Mouse (Mus musculus) c-Kit-positive CD71-positive TER-119-negative erythroid progenitor cells, embryonic 14.5 days (primary cell): ENCODE measurements around the gene Hist1h3a.

Experiments used
- DNase-seq: peaks from one replicate; pipeline ENCODE4 v3.0.0-alpha.2; 2013; ENCODE audit warnings: low read depth

Hist1h3a gene

GRCm38 (mm10) chr13:23759251-23759771 lies 2.9 kb downstream of the Hist1h3a start:
- DNase-seq = no peak

DNA sequence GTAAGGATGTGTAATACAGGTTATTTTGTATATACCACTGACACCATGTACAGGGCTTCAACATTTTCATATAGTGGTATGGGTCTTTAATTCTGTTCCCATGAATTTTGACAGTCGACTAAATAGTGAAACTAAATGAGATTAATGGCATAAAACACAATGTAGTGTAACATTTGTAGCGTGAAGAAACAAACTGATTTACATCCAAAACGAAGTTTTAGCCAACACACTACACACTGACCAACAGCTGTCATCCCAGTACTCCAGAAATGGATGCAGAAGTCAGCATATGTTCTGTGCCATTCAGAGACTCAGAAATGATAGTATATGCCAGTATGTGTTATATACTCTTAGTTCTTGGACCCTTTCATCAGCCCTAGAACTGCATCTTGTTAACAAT lies 4.3 kb downstream of the Hist1h3a start:
- no peak for DNase-seq

DNA sequence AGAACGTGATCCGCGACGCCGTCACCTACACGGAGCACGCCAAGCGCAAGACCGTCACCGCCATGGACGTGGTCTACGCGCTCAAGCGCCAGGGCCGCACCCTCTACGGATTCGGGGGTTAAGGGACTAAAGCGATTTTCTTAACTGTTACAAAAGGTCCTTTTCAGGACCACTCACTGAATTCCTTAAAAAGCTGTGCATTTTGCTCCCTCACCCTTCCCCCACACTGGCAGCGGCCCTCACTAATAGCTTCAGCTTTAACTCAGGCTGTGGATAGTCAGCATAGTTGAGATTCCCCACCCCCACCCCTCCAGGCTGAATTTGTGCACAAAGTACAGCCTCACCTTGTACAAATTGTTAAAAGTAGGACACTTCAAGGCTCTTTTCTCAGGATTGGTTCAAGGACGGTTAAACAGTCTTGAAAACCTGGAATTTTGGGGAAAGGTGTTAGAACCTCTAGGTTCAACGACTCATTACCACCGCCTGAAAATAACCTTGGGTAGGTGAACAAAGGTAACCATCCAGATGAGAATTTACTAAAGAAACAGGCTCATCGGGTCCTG lies 4.9 kb downstream of the Hist1h3a start:
- DNase-seq = no peak

DNA sequence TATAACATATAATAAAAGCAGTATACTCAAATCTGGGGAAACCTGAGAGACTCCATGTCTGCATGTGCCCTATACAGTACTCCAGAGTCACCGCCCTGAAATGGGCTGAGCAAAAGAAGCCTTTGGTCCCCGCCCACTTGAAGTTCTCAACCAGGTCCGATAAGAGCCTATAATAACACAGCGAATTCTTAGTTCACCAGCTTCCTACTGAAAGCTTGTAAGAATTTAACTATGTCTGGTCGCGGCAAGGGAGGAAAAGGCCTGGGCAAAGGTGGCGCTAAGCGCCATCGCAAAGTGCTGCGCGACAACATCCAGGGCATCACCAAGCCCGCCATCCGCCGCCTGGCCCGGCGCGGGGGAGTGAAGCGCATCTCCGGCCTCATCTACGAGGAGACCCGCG lies 5.4 kb downstream of the Hist1h3a start, which contains the start of gene Hist1h4b:
TSS of gene Hist1h4b (plus strand) at position 224 of the 400 bp plus-strand sequence.
- peak; percentile 95 for DNase-seq

DNA sequence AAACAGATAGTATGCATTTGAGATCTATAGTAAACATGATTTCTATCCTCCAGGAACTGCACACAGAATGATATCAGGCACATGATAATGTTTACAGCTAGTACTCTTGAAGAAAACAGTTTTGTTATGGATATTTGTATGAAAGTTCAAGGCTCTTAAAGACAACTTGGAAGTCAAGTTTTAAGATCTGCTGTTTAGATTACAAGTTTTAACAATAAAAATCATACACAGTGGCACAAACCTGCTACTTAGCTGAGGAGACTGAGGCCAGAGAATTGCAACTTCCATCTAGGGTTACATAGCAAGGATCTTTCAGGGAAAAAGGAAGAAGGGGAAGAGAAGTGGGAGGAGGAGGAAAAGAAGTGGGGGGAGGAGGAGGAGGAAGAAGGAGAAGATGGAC lies 7.2 kb downstream of the Hist1h3a start:
- DNase-seq = no peak

DNA sequence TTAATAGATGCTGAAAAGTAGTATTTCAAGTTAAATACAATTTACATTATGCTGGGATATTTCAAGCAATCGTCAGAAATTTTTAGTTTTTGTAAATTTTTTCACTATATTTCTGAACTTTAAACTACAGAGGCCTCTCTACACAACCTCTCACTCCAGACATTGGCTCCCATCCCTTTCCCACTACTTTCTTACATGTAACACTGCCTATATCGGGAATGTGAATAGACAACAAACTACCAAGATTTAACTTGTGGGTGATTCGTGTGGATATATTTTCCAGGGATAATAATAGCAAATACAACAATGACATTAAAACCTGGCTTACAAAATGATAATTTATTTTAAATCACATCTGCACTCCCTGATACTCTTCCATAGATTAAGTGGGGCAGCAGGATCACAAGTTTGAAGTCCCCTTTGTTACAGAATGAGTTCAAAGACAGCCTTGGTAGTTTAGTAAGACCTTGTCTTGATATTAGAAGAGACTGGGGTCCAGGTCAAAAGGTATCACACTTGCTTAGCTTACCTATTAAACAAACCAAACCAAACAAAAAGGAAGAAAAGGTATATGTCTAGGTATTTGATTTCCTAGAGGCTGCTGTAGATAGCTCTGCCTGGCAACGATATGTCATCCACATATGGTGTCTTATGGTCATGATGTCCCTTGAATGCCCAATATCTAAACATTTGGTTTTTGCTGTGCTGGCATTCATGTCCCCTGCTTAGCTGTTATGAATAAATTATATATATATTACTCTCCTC lies 8.7 kb downstream of the Hist1h3a start:
- DNase-seq = no peak

GRCm38 (mm10) chr13:23752742-23753172 lies 9.4 kb downstream of the Hist1h3a start:
- DNase-seq = no peak

- DNase-seq = peak; percentile 94
Observed at GRCm38 (mm10) chr13:23752067-23752741, 10.0 kb downstream of the Hist1h3a start, which contains the start of gene Hist1h3b. TSS of gene Hist1h3b (plus strand) at chr13:23752267.

DNA sequence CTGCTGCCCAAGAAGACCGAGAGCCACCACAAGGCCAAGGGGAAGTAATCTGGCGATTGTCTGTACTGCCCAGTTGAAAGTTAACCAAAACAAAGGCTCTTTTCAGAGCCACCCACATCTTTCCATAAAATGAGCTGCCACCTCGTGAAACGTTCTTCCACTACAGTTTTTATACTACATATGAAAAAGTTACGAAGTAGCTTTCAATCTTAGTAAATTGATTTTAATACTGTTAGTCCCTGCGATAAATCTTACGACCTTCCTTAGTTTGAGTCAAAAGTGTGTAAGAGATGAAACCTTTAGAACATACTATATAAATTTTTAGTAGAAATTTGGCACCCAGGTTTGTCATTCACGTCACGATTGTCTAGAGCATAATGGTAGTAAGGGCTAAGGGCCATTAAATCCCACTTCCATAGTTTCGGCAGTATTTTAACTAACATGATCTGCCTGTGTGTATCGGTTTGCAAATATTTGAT lies 10.7 kb downstream of the Hist1h3a start:
- DNase-seq = no peak

DNA sequence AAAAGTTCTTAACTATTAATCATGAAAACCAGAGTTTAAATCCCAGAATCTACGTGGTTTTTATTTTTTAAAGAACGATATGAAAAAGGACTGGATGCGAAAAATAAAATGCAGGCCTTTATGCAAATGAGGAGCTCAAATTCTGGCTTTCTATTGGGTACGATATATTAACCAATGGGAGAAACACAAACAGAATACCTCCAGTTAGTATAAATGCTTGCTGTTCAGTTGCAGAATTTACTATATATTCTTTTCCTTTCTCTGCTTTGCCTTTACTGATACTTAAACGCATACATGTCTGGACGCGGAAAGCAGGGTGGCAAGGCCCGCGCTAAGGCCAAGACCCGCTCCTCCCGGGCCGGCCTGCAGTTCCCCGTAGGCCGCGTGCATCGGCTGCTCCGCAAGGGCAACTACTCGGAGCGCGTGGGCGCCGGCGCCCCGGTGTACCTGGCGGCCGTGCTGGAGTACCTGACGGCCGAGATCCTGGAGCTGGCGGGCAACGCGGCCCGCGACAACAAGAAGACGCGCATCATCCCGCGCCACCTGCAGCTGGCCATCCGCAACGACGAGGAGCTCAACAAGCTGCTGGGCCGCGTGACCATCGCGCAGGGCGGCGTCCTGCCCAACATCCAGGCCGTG lies 11.2 kb downstream of the Hist1h3a start, which contains the start of gene Hist1h2ab:
TSS of gene Hist1h2ab (plus strand) at position 288 of the 639 bp plus-strand sequence.
- peak; percentile 84 for DNase-seq

DNA sequence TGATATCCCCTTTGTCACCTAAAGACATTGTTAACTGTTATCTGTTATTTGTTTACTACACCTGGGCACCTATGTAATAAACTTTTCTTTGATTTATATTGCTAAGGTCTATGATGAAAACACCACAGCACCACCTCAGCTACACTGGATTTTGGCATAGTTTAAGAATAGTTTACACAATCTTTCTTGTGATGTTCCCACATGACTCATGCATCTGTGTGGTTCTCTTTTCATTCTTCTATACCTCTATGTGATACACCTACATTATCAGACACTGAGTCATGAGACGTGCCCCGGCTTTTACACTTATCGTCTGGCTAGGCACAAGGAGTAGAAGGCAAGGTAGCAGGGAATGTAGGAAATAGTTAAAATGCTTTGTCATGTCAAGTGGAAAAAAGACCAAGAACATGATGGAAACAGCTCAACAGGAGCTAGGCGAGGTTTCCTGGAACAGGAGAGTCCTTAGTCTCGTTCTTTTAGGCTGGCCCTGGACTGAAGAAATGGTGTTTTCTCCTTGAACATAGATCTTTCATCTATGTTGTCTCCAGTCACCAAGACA lies 12.5 kb downstream of the Hist1h3a start:
- DNase-seq = no peak

- no peak for DNase-seq
Observed at GRCm38 (mm10) chr13:23747892-23748288, 14.3 kb downstream of the Hist1h3a start.

- no peak for DNase-seq
Observed at GRCm38 (mm10) chr13:23747081-23747891, 14.9 kb downstream of the Hist1h3a start.

- DNase-seq = peak; percentile 93
Observed at GRCm38 (mm10) chr13:23746201-23747080, 15.7 kb downstream of the Hist1h3a start, which contains the start of gene Hist1h2bb. TSS of gene Hist1h2bb (plus strand) at chr13:23746734.

DNA sequence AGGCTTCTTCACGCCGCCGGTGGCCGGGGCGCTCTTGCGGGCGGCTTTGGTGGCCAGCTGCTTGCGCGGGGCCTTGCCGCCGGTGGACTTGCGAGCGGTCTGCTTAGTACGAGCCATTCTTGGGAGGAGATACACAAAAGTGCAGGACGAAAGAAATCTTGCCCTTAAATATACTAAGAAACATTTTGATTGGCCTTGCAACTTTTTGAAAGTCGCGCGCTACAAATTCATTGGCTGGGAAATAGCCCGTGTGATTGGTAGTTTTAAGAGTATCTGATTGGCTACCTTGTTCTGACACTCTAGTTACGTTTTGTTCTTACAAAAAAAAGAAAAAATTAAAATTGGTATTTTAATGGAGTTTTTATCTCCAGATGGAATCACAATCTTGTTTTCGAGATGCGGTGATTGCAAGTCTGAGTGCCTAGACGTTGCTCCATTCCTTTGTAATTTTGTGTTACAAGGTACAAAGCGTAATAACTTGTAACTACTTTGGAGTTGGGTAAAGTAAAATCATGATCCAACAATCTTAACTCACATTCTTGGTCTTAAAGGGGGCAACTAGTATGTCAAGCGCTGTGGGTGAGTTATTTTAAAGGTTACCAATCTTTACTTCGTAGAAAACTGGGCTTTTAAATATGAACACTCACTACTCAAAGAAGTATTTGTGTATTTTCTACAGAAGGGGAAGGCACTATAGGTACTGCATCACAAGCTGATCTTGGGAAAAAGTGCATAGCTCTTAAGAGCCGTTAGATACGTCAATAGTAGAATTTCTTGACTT lies 16.6 kb downstream of the Hist1h3a start, which contains the start of gene Hist1h3c:
TSS of gene Hist1h3c (minus strand) at position 222 of the 781 bp plus-strand sequence.
- DNase-seq = peak; percentile 92

GRCm38 (mm10) chr13:23744421-23745380 lies 17.5 kb downstream of the Hist1h3a start:
- no peak for DNase-seq

GRCm38 (mm10) chr13:23743963-23744362 lies 18.2 kb downstream of the Hist1h3a start:
- DNase-seq = no peak
